Mouse (Mus musculus) CH12.LX (cell line): ENCODE data around the gene Map3k14. TPM values are rescaled to one million over a fixed set of nuclear protein-coding genes. Genes with fewer than 3 reads are reported as not detected.

ENCODE experiments used
- DNase-seq: peaks from one replicate; pipeline ENCODE4 v3.0.0-alpha.2; 2013; ENCODE audit errors: extremely low read depth
- H3K27ac ChIP-seq: 2 replicates; pipeline ENCODE4 v1.5.1; 2012; ENCODE audit warnings: low read depth, mild to moderate bottlenecking, control low read depth, moderate library complexity; ENCODE audit not compliant: insufficient read depth
- H3K27me3 ChIP-seq: replicated peaks from 2 replicates; pipeline ENCODE3; 2012; ENCODE audit warnings: inconsistent platforms
- H3K36me3 ChIP-seq, 2 experiments: replicated peaks in 1 of 2; 2 replicates each; pipeline versions ENCODE3 to v1.6.1; 2012; ENCODE audit warnings: inconsistent platforms in 1 of 2, low read length in 1 of 2, mild to moderate bottlenecking in 1 of 2, mixed read lengths in 1 of 2, moderate library complexity in 1 of 2; ENCODE audit not compliant: control insufficient read depth in 1 of 2, insufficient read depth in 1 of 2
- H3K4me1 ChIP-seq, 2 experiments: 2 replicates each; pipeline ENCODE4 v1.6.1; 2012; ENCODE audit warnings: inconsistent platforms in 1 of 2, moderate library complexity in 1 of 2; ENCODE audit not compliant: insufficient read depth in 2 of 2, control insufficient read depth in 1 of 2
- H3K4me2 ChIP-seq: 2 replicates; pipeline ENCODE4 v1.6.1; 2012; ENCODE audit warnings: low read depth, mild to moderate bottlenecking, control low read depth; ENCODE audit not compliant: poor library complexity, insufficient read depth, severe bottlenecking
- H3K4me3 ChIP-seq, 3 experiments: fragments of 150-350 bp in 1 of 3; sonication (generic) in 1 of 3; replicated peaks in 1 of 3; 2 replicates each; pipeline versions ENCODE3 to v1.5.1; 2011 to 2012; ENCODE audit warnings: low read depth in 2 of 3, low read length in 2 of 3, mild to moderate bottlenecking in 2 of 3, moderate library complexity in 2 of 3, control low read depth in 1 of 3, improper control_type of control experiment in 1 of 3, inconsistent platforms in 1 of 3, mixed read lengths in 1 of 3; ENCODE audit not compliant: poor library complexity in 1 of 3
- H3K79me2 ChIP-seq: replicated peaks from 2 replicates; pipeline ENCODE4 v1.6.1; 2012; ENCODE audit warnings: mild to moderate bottlenecking, moderate library complexity; ENCODE audit not compliant: control insufficient read depth, poor library complexity, insufficient read depth, severe bottlenecking; ENCODE audit errors: extremely low read depth
- H3K9ac ChIP-seq: 2 replicates; pipeline ENCODE4 v1.6.1; 2012; ENCODE audit warnings: low read depth, mild to moderate bottlenecking, control low read depth, moderate library complexity; ENCODE audit not compliant: insufficient read depth
- H3K9me3 ChIP-seq: replicated peaks from 2 replicates; pipeline ENCODE3; 2012; ENCODE audit warnings: low read length, inconsistent platforms, mixed read lengths
- BHLHE40 ChIP-seq: IDR thresholded peaks from 2 replicates; pipeline ENCODE4 v1.6.1; 2011; ENCODE audit warnings: mild to moderate bottlenecking, low read depth, low read length, improper control_type of control experiment
- CHD1 ChIP-seq: IDR thresholded peaks from 2 replicates; pipeline ENCODE4 v1.6.1; 2012; ENCODE audit warnings: low read depth, low read length, improper control_type of control experiment, inconsistent platforms
- CHD2 ChIP-seq: IDR thresholded peaks from 2 replicates; pipeline ENCODE4 v1.6.1; 2011; ENCODE audit warnings: low read length, improper control_type of control experiment
- CTCF ChIP-seq, 2 experiments: IDR thresholded peaks in 1 of 2; conservative IDR thresholded peaks in 1 of 2; 2 replicates each; pipeline ENCODE4 v1.5.1; 2011 to 2012; ENCODE audit warnings: low read depth in 2 of 2, low read length in 2 of 2, improper control_type of control experiment in 1 of 2, inconsistent platforms in 1 of 2, mild to moderate bottlenecking in 1 of 2, moderate library complexity in 1 of 2
- E2F4 ChIP-seq: IDR thresholded peaks from 2 replicates; pipeline ENCODE4 v1.6.1; 2011; ENCODE audit warnings: low read depth, low read length, improper control_type of control experiment; ENCODE audit not compliant: insufficient replicate concordance
- ELF1 ChIP-seq: IDR thresholded peaks from 2 replicates; pipeline ENCODE4 v1.6.1; 2014; ENCODE audit warnings: low read depth, mild to moderate bottlenecking, inconsistent platforms, low read length, improper control_type of control experiment
- EP300 ChIP-seq: IDR thresholded peaks from 2 replicates; pipeline ENCODE4 v1.6.1; 2011; ENCODE audit warnings: low read length, improper control_type of control experiment
- ETS1 ChIP-seq: conservative IDR thresholded peaks from 2 replicates; pipeline ENCODE4 v1.6.1; 2012; ENCODE audit warnings: low read depth, mild to moderate bottlenecking, inconsistent platforms, low read length, improper control_type of control experiment, moderate library complexity
- GABPA ChIP-seq: IDR thresholded peaks from 2 replicates; pipeline ENCODE4 v1.6.1; 2012; ENCODE audit warnings: low read depth, low read length, improper control_type of control experiment, inconsistent platforms; ENCODE audit not compliant: insufficient replicate concordance
- HCFC1 ChIP-seq: IDR thresholded peaks from 2 replicates; pipeline ENCODE4 v1.6.1; 2012; ENCODE audit warnings: low read depth, mild to moderate bottlenecking, inconsistent platforms, low read length, improper control_type of control experiment
- IRF4 ChIP-seq: IDR thresholded peaks from 2 replicates; pipeline ENCODE4 v1.6.1; 2014; ENCODE audit warnings: low read depth, mild to moderate bottlenecking, inconsistent platforms, low read length, improper control_type of control experiment
- JUN ChIP-seq: IDR thresholded peaks from 2 replicates; pipeline ENCODE4 v1.6.1; 2011; ENCODE audit warnings: low read depth, mild to moderate bottlenecking, low read length, improper control_type of control experiment, moderate library complexity; ENCODE audit not compliant: insufficient read depth
- JUND ChIP-seq: conservative IDR thresholded peaks from 2 replicates; pipeline ENCODE4 v1.6.1; 2011; ENCODE audit warnings: low read depth, low read length, improper control_type of control experiment
- KAT2A ChIP-seq: IDR thresholded peaks from 2 replicates; pipeline ENCODE4 v1.6.1; 2012; ENCODE audit warnings: low read length, improper control_type of control experiment, inconsistent platforms; ENCODE audit not compliant: insufficient replicate concordance
- MAFK ChIP-seq: IDR thresholded peaks from 2 replicates; pipeline ENCODE4 v1.6.1; 2011; ENCODE audit warnings: low read length, improper control_type of control experiment; ENCODE audit not compliant: insufficient replicate concordance
- MAX ChIP-seq: IDR thresholded peaks from 2 replicates; pipeline ENCODE4 v1.6.1; 2011; ENCODE audit warnings: low read length, improper control_type of control experiment
- MAZ ChIP-seq: IDR thresholded peaks from 2 replicates; pipeline ENCODE4 v1.6.1; 2012; ENCODE audit warnings: low read depth, mild to moderate bottlenecking, inconsistent platforms, low read length, improper control_type of control experiment, moderate library complexity
- MEF2A ChIP-seq: IDR thresholded peaks from 2 replicates; pipeline ENCODE4 v1.6.1; 2014; ENCODE audit warnings: low read depth, mild to moderate bottlenecking, inconsistent platforms, low read length, improper control_type of control experiment, borderline replicate concordance
- MXI1 ChIP-seq: IDR thresholded peaks from 2 replicates; pipeline ENCODE4 v1.6.1; 2011; ENCODE audit warnings: mild to moderate bottlenecking, low read depth, low read length, improper control_type of control experiment
- MYC ChIP-seq: IDR thresholded peaks from 2 replicates; pipeline ENCODE4 v1.6.1; 2011; ENCODE audit warnings: low read depth, mild to moderate bottlenecking, improper control_type of control experiment, low read length
- NELFE ChIP-seq: IDR thresholded peaks from 2 replicates; pipeline ENCODE4 v1.6.1; 2011; ENCODE audit warnings: low read depth, low read length, improper control_type of control experiment
- NRF1 ChIP-seq: IDR thresholded peaks from 2 replicates; pipeline ENCODE4 v1.6.1; 2014; ENCODE audit warnings: low read depth, mild to moderate bottlenecking, inconsistent platforms, low read length, improper control_type of control experiment, moderate library complexity
- PAX5 ChIP-seq: IDR thresholded peaks from 2 replicates; pipeline ENCODE4 v1.6.1; 2012; ENCODE audit warnings: low read length, inconsistent platforms, mixed read lengths
- POLR2A ChIP-seq: IDR thresholded peaks from 2 replicates; pipeline ENCODE4 v1.6.1; 2011; ENCODE audit warnings: low read depth, mild to moderate bottlenecking, improper control_type of control experiment, low read length
- POLR2AphosphoS2 ChIP-seq: IDR thresholded peaks from 2 replicates; pipeline ENCODE4 v1.6.1; 2011; ENCODE audit warnings: low read depth, low read length, improper control_type of control experiment
- RAD21 ChIP-seq: IDR thresholded peaks from 2 replicates; pipeline ENCODE4 v1.6.1; 2011; ENCODE audit warnings: low read depth, mild to moderate bottlenecking, low read length, improper control_type of control experiment, moderate library complexity
- RCOR1 ChIP-seq: conservative IDR thresholded peaks from 2 replicates; pipeline ENCODE4 v1.6.1; 2012; ENCODE audit warnings: low read depth, mild to moderate bottlenecking, inconsistent platforms, low read length, improper control_type of control experiment
- SIN3A ChIP-seq: IDR thresholded peaks from 2 replicates; pipeline ENCODE4 v1.6.1; 2012; ENCODE audit warnings: low read length, improper control_type of control experiment, inconsistent platforms
- SMC3 ChIP-seq: IDR thresholded peaks from 2 replicates; pipeline ENCODE4 v1.6.1; 2011; ENCODE audit warnings: low read depth, low read length, improper control_type of control experiment
- TBP ChIP-seq: conservative IDR thresholded peaks from 2 replicates; pipeline ENCODE4 v1.6.1; 2011; ENCODE audit warnings: low read depth, low read length, improper control_type of control experiment
- TCF12 ChIP-seq: IDR thresholded peaks from 2 replicates; pipeline ENCODE4 v1.6.1; 2014; ENCODE audit warnings: low read depth, mild to moderate bottlenecking, inconsistent platforms, low read length, improper control_type of control experiment
- UBTF ChIP-seq: IDR thresholded peaks from 2 replicates; pipeline ENCODE4 v1.6.1; 2012; ENCODE audit warnings: low read depth, mild to moderate bottlenecking, inconsistent platforms, low read length, improper control_type of control experiment, moderate library complexity
- USF1 ChIP-seq: IDR thresholded peaks from 2 replicates; pipeline ENCODE4 v1.6.1; 2014; ENCODE audit warnings: low read depth, mild to moderate bottlenecking, inconsistent platforms, low read length, improper control_type of control experiment
- USF2 ChIP-seq: conservative IDR thresholded peaks from 2 replicates; pipeline ENCODE4 v1.6.1; 2011; ENCODE audit warnings: low read depth, low read length, improper control_type of control experiment
- ZC3H11A ChIP-seq: IDR thresholded peaks from 2 replicates; pipeline ENCODE4 v1.6.1; 2012; ENCODE audit warnings: low read depth, mild to moderate bottlenecking, inconsistent platforms, low read length, improper control_type of control experiment
- ZKSCAN1 ChIP-seq: IDR thresholded peaks from 2 replicates; pipeline ENCODE4 v1.6.1; 2012; ENCODE audit warnings: low read depth, inconsistent platforms, low read length, improper control_type of control experiment, borderline replicate concordance
- ZMIZ1 ChIP-seq: IDR thresholded peaks from 2 replicates; pipeline ENCODE4 v1.6.1; 2012; ENCODE audit warnings: low read depth, mild to moderate bottlenecking, inconsistent platforms, low read length, improper control_type of control experiment
- ZNF384 ChIP-seq: IDR thresholded peaks from 2 replicates; pipeline ENCODE4 v1.6.1; 2012; ENCODE audit warnings: low read depth, low read length, improper control_type of control experiment, inconsistent platforms
- dilution Hi-C: fragments of 300-500 bp; cut with MboI; formaldehyde crosslinking; loops from 2 replicates; pipeline ENCODE4 v1.14.3; 2020; ENCODE audit warnings: low sequenced_read_pairs; ENCODE audit not compliant: extremely low pct_unique_long_range_greater_than_20kb, extremely low pct_ligation_motif_present
- in situ Hi-C: fragments of 300-500 bp; cut with MboI; formaldehyde crosslinking; loops from 3 replicates; pipeline ENCODE4 v1.14.3; 2019; ENCODE audit warnings: low sequenced_read_pairs, low pct_ligation_motif_present, low pct_unique_long_range_greater_than_20kb, mixed read lengths
- polyA plus RNA-seq: library from polyadenylated mRNA; unstranded; fragments of >175 nt; gene quantifications from 2 replicates; pipeline ENCODE4 v1.2.1, GENCODE M21; 2012; ENCODE audit warnings: low read depth; ENCODE audit not compliant: insufficient read length
- total RNA-seq, 2 experiments: library from RNA; depleted of rRNA; stranded (reverse); fragments of 300-350 nt in 1 of 2; fragments of >200 nt in 1 of 2; gene quantifications; 2 replicates each; pipeline ENCODE4 v1.2.3; 2012 to 2014

Map3k14 gene
- total and polyA plus RNA-seq, 3 experiments: 4.5 to 11.2 (median 9.9) TPM

DNA sequence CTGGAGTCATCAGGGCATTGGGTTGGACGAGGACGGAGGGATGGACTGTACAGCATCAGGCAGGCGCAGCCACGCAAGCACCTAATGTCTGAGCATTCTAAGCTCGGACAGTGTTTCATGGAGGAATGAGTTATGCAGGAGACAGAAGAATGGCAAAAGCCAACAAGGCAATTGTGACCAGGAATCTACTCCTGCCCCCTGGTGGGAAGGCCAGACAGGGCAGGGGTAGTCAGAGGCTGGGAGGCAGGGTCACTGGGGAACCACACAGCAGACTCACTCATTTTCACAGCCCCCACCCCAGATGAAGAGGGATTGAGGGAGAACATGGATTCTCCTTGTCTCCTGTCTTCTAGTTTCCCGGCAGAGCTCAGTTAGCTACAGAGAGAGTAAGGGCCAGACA lies 4.7 kb upstream of the Map3k14 start:
- in situ Hi-C loops (loop anchor here (5.0 kb wide), 2 partner anchors 35 to 100 kb away; partner anchors contain the start of gene Fmnl1), dilution Hi-C loops (no loop called here)
- 0 out of 2 replicates have a peak, but pooled peaks cover under 1% of the 10 kb centered on the region for H3K79me2 ChIP-seq
- no peaks in the 10 kb centered on the region for H3K9me3 ChIP-seq
- H3K4me2 ChIP-seq: no peak overlapping the region
- no peak overlapping the region for H3K9ac ChIP-seq
- H3K4me3 ChIP-seq: no peak overlapping the region
- DNase-seq: peak; percentile 65
- H3K27me3 ChIP-seq: no peaks in the 10 kb centered on the region
- H3K36me3 ChIP-seq: no peaks in the 10 kb centered on the region
- H3K27ac ChIP-seq: no peak overlapping the region
- peaks cover 9 to 24% of the 10 kb centered on the region in 2 experiments for H3K4me1 ChIP-seq
- TF ChIP-seq BHLHE40 (no peak), RCOR1 (no peak), MAZ (peak; percentile 55; the same call in 1 of the 2 replicates), NRF1 (no peak), IRF4 (peak; percentile 41; the same call in 1 of the 2 replicates), JUN (no peak), UBTF (no peak), TCF12 (no peak), SMC3 (peak; percentile 99), CHD1 (no peak), ETS1 (no peak), CHD2 (no peak), ZMIZ1 (no peak), ZC3H11A (peak; percentile 89), MEF2A (no peak), USF1 (no peak), NELFE (no peak; the same call in 1 of the 2 replicates), ZNF384 (no peak), MAFK (no peak), MYC (no peak), TBP (no peak), POLR2A (no peak), MXI1 (no peak), POLR2AphosphoS2 (no peak), CTCF (conservative IDR thresholded peaks at IDR 0.05 in 1 of 2, IDR thresholded peaks at IDR 0.05 in 1 of 2; ENCODE audit: low read depth in 2 of 2, low read length in 2 of 2) (peak; percentile 83 to 95), JUND (no peak), PAX5 (no peak), E2F4 (no peak), RAD21 (peak; percentile 93), ZKSCAN1 (no peak), MAX (no peak), SIN3A (no peak), EP300 (no peak), KAT2A (no peak), HCFC1 (no peak), USF2 (no peak), GABPA (no peak), ELF1 (no peak)
- TF ChIP-seq, all 38 proteins: peak for 6
